Mouse (Mus musculus) monocyte, adult 5-6 weeks (primary cell): ENCODE measurements around the gene Olfr557. TPM values are rescaled to one million over a fixed set of nuclear protein-coding genes. Genes with fewer than 3 reads are reported as not detected.
A peak's percentile ranks its signal among the peaks of the same experiment; 100 is the strongest.

ENCODE experiments used
- ATAC-seq: fragments of 153-309, 156-312 bp; replicated peaks from 2 replicates; pipeline ENCODE4 v1.8.0; 2017; ENCODE audit warnings: mild to moderate bottlenecking; ENCODE audit not compliant: low TSS enrichment, insufficient number of reproducible peaks, severe bottlenecking, poor library complexity, low FRiP score
- total RNA-seq: library from RNA; stranded (forward); fragments of 200-1000, 200-491, 200-594 nt; gene quantifications from 3 replicates; pipeline ENCODE4 v1.2.3, GENCODE M21; 2017

Gene Olfr557
- total RNA-seq: not detected in 3 replicates

DNA sequence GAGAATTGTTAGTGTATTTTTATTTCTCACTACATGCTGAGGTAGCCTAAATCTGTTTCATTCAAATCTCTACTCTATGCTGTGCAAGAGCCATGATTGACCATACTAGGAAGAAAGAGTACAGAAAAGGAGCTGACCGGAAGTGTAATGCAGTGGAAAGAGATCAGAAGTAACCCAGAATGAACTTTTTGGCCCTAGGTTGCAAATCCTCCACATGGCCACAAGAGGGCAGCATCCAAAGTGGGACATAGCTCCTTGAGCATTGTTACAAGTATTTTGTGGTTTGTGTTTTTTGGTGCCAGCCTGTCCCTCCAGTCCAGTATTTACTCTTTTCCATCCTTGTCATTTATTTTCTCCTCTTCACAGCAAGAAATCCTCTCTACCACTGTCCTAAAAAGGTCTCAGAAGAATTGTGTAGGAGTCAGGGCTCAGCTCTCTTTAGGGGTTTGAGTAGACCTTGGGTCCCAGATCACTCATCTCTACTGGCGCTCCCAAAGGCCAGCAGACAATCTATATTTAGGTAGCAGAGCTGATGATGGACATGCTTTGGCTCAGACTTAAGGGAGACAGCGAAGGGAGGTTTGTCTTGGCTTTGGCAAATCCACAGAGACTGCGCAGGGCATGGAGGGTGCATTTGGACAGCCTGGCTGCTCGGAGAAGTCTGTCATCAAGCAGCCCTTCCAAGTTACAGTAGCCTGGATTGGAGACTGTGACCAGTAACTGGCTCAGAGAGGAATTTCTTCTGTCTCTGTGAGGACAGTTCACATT is at the start of gene Olfr557:
Gene Olfr557 (plus strand): TSS at position 553 of the 768 bp plus-strand sequence.
- ATAC-seq: peak; percentile 50; the same call in 1 of the 2 replicates

GRCm38 (mm10) chr7:102658523-102658922 is 37.2 kb upstream of the Olfr557 start, which contains the start of gene Olfr555:
Gene Olfr555 (plus strand): TSS chr7:102658823.
- no peak for ATAC-seq

DNA sequence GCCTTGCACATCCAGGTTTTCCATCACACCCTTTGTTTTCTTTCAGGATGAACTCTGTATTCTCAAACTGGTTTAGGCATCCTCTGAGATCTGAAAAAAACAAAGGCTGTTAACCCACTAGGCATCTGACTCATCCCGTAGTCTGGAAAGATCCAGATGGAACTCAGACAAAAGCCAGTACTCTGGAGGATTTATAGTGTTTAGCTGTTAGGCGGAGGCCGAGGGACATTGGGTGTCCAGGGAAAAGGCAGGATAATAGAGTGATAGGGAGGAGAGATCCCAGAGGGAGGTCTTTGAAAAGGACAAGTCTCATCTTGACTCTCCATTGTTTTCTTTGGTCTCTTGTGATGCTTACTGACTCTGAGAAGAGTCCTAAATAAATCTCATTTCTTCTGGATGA is 31.1 kb upstream of the Olfr557 start, which contains the start of gene Olfr556:
Gene Olfr556 (plus strand): TSS at position 301 of the 400 bp plus-strand sequence.
- ATAC-seq: no peak

- ATAC-seq: no peak
Observed at GRCm38 (mm10) chr7:102665378-102665777, 30.3 kb upstream of the Olfr557 start.

DNA sequence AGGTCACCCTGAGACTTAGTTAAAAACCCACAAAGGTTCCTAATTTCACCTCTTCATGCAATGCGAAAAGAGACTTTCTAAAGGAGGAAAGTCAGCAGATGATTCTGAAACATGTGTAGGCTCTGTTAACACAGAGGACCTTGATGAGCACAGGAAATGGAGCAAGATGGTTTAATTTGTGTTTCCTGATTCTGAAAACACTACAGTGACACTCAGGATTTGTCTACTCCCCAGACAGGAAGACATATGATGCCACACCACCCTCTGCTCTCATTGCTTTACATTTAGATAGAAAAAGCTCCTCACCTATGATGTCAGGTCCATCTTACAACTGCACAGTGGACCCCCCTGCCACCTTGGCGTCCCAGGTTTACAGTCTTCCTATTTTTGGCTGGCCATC is 19.5 kb upstream of the Olfr557 start:
- ATAC-seq: no peak

GRCm38 (mm10) chr7:102681916-102682315 is 13.8 kb upstream of the Olfr557 start:
- ATAC-seq: no peak

DNA sequence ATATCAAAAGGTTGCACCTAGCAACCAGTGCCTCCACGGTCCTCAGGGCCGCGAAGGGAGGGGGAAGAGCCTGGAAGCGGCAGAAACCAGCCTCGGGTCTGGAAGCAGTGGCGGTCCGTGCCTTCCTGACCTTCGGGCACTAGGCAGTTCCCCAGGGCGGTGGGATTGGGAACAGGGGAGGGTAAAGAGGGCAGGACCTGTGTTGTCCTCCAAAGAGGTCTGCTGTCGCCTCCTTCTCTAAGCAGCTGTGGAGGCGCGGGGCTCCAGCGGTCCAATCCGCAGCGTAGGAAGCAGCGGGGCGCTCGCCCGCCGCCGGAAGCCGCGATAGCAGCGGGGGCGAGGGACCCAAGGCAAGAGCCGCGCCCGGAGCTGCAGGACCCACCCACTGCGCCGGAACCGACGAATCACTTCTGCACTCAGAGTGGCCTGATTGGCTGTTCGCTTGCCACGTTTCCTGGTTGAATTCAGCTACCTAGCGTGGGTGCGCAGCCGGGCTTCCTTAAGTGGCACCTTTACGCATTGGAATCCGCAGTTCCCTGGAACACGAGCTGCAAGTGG is 8.7 kb upstream of the Olfr557 start, which contains the start of gene Trim68:
Gene Trim68 (minus strand): TSS at position 384 of the 558 bp plus-strand sequence.
- peak; percentile 98 for ATAC-seq

GRCm38 (mm10) chr7:102698461-102698860 is 2.8 kb downstream of the Olfr557 start:
- no peak for ATAC-seq

DNA sequence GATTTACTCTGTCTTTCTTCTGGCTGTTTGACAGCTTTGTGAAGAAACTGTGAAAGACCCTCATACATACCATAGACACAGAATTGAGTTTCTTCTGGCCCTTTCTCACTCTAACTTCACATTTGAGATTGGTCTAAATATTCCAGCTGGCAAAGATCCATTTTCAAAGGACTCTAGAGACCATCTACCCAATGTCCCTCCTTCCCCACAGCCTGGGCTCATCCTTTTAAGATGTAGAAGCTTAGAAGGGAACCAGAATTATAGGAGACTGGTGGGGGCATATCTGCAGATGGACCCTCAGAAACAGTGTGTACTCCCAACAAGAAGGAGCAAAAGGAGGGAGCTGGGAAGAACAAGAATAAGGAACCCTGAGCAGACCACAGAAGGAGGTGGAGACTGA is 6.2 kb downstream of the Olfr557 start, which contains the start of gene Olfr558:
Gene Olfr558 (plus strand): TSS at position 301 of the 400 bp plus-strand sequence.
- ATAC-seq: no peak

DNA sequence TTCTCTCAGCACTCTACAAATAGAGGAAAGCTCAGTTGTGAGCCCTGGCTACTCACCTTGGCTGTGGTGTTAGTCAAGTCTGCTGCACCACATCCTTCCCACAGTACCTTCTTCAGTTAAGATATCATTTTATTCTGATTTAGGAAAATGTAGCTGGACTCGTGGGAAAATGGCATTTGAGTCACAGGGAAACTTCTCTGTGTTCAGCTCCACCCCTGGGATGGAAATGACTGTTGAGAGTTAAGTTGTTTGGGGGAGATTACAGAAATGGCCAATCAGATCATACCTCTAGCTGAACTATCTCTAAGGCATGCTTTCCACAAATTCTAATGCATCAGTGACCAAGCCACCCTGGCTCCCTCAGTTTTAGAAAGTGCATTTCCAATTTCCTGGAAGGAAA is 23.3 kb downstream of the Olfr557 start, which contains the start of gene Olfr33:
Gene Olfr33 (minus strand): TSS at position 101 of the 400 bp plus-strand sequence.
- no peak for ATAC-seq

DNA sequence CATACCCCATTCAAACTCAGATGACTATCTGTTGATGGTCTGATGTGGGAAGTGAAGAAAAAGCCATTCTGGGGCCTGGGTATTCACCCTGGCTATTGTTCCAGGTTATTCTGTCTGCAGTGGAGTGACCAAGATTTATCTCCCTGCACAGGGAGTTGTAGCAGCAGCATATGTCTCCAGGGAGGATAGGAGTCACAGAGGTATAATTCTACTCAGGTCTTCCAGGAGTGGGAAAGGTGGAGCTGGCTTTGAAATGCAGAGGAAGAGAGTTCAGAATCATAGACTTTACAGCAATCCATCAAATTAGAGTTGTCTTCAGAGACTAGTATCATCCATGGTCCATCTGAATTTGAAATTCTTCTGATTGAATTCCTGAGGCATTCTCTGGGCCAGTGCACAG is 31.7 kb downstream of the Olfr557 start, which contains the start of gene Olfr559:
Gene Olfr559 (minus strand): TSS at position 101 of the 400 bp plus-strand sequence.
- ATAC-seq: no peak

DNA sequence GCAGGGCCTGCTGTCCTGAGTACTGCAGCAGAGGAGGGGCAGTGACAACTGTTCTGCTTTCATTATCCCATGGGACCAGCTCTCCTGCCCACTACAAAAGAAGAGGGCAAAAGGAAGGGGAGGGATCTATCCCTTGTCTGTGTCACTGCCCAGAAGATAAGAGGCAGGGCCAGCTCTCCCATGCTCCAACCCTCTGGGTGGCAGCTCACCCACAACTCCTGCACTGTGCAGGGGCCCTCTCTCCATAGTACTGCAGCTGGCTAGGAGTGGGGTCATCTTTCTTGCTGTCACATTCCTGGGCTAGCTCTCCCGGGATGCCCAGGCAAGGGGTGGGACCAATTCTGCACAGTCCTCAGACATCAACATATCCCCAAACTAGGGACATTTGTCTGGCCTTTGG is 38.1 kb downstream of the Olfr557 start:
- ATAC-seq: no peak

- no peak for ATAC-seq
Observed at GRCm38 (mm10) chr7:102737705-102738104, 42.0 kb downstream of the Olfr557 start.

Other genes with a start within 250 kb of the Olfr557 start
- not detected in 3 replicates for gene Olfr543, start 214.2 kb upstream of the Olfr557 start, total RNA-seq
- gene Olfr544, start 207.6 kb upstream of the Olfr557 start, total RNA-seq: not detected in 3 replicates
- gene Olfr545, start 196.3 kb upstream of the Olfr557 start, total RNA-seq: not detected in 3 replicates
- not detected in 3 replicates for gene Olfr547, start 161.2 kb upstream of the Olfr557 start, total RNA-seq
- not detected in 3 replicates for gene Olfr548-ps1, start 155.0 kb upstream of the Olfr557 start, total RNA-seq
- gene Olfr549, start 146.0 kb upstream of the Olfr557 start, total RNA-seq: not detected in 3 replicates
- 35.2 to 57.9 TPM (median 45.9 TPM) in 3 replicates for gene Trim21, start 130.4 kb upstream of the Olfr557 start, total RNA-seq
- gene Olfr550, start 124.5 kb upstream of the Olfr557 start, total RNA-seq: not detected in 3 replicates
- 0.76 TPM in 1 of 3 replicates, not detected in the others for gene Olfr551, start 104.0 kb upstream of the Olfr557 start, total RNA-seq
- gene Olfr552, start 98.1 kb upstream of the Olfr557 start, total RNA-seq: not detected in 3 replicates
- 0.43 TPM in 1 of 3 replicates, not detected in the others for gene Olfr553, start 77.7 kb upstream of the Olfr557 start, total RNA-seq
- gene Olfr554, start 57.5 kb upstream of the Olfr557 start, total RNA-seq: not detected in 3 replicates
- not detected in 3 replicates for gene Olfr555, start 37.1 kb upstream of the Olfr557 start, total RNA-seq
- not detected in 3 replicates for gene Olfr556, start 31.0 kb upstream of the Olfr557 start, total RNA-seq
- 4.6 to 15.2 TPM (median 9.5 TPM) in 3 replicates for gene Trim68, start 8.6 kb upstream of the Olfr557 start, total RNA-seq
- gene Olfr558, start 6.3 kb downstream of the Olfr557 start, total RNA-seq: not detected in 3 replicates
- not detected in 3 replicates for gene Olfr33, start 23.2 kb downstream of the Olfr557 start, total RNA-seq
- gene Olfr559, start 31.6 kb downstream of the Olfr557 start, total RNA-seq: not detected in 3 replicates
- not detected in 3 replicates for gene Olfr560, start 63.5 kb downstream of the Olfr557 start, total RNA-seq
- gene Olfr78, start 63.6 kb downstream of the Olfr557 start, total RNA-seq: not detected in 3 replicates
- not detected in 3 replicates for gene Olfr561, start 75.3 kb downstream of the Olfr557 start, total RNA-seq
- not detected in 3 replicates for gene Olfr564, start 107.6 kb downstream of the Olfr557 start, total RNA-seq
- not detected in 3 replicates for gene Olfr566, start 162.9 kb downstream of the Olfr557 start, total RNA-seq
- not detected in 3 replicates for gene Olfr568, start 181.2 kb downstream of the Olfr557 start, total RNA-seq
- not detected in 3 replicates for gene Olfr569, start 195.0 kb downstream of the Olfr557 start, total RNA-seq
- not detected in 3 replicates for gene Olfr570, start 198.7 kb downstream of the Olfr557 start, total RNA-seq
- not detected in 3 replicates for gene Olfr571, start 221.6 kb downstream of the Olfr557 start, total RNA-seq
- gene Olfr572, start 228.5 kb downstream of the Olfr557 start, total RNA-seq: not detected in 3 replicates
- gene Olfr573-ps1, start 246.7 kb downstream of the Olfr557 start, total RNA-seq: not detected in 3 replicates